Mouse (Mus musculus) MEL (cell line): ENCODE results near the gene Ripply3. TPM values are rescaled to one million over a fixed set of nuclear protein-coding genes. Genes with fewer than 3 reads are reported as not detected.
A peak's percentile ranks its signal among the peaks of the same experiment; 100 is the strongest.

ENCODE experiments used
- DNase-seq: peaks from one replicate; pipeline ENCODE4 v3.0.0; 2011; ENCODE audit warnings: low read depth, low spot score
- H3K27ac ChIP-seq: 2 replicates; pipeline ENCODE4 v1.5.1; 2012; ENCODE audit warnings: low read depth, mild to moderate bottlenecking, control low read depth, low read length, moderate library complexity; ENCODE audit not compliant: control insufficient read depth
- H3K27me3 ChIP-seq, 2 experiments: fragments of 150-350 bp in 1 of 2; sonication (generic) in 1 of 2; 2 replicates each; pipeline ENCODE4 v1.6.1; 2012; ENCODE audit warnings: low read length in 2 of 2, mild to moderate bottlenecking in 2 of 2, improper control_type of control experiment in 1 of 2, moderate library complexity in 1 of 2; ENCODE audit not compliant: insufficient read depth in 2 of 2, control insufficient read depth in 1 of 2
- H3K36me3 ChIP-seq, 2 experiments: 2 replicates each; pipeline ENCODE4 v1.6.1; 2012 to 2014; ENCODE audit warnings: low read length in 2 of 2, improper control_type of control experiment in 1 of 2, inconsistent platforms in 1 of 2, mild to moderate bottlenecking in 1 of 2; ENCODE audit not compliant: insufficient read depth in 2 of 2, control insufficient read depth in 1 of 2
- H3K4me1 ChIP-seq, 2 experiments: fragments of 150-350 bp in 1 of 2; sonication (generic) in 1 of 2; 2 replicates each; pipeline ENCODE4 v1.6.1; 2012; ENCODE audit warnings: low read length in 2 of 2, improper control_type of control experiment in 1 of 2, mild to moderate bottlenecking in 1 of 2; ENCODE audit not compliant: insufficient read depth in 2 of 2, control insufficient read depth in 1 of 2
- H3K4me3 ChIP-seq, 2 experiments: fragments of 150-350 bp in 1 of 2; sonication (generic) in 1 of 2; 2 replicates each; pipeline ENCODE4 v1.5.1; 2012; ENCODE audit warnings: low read depth in 2 of 2, low read length in 2 of 2, mild to moderate bottlenecking in 2 of 2, moderate library complexity in 2 of 2, control low read depth in 1 of 2, improper control_type of control experiment in 1 of 2; ENCODE audit not compliant: control insufficient read depth in 1 of 2, insufficient read depth in 1 of 2
- H3K79me2 ChIP-seq: 2 replicates; pipeline ENCODE4 v1.6.1; 2012; ENCODE audit warnings: mild to moderate bottlenecking, low read length, moderate library complexity; ENCODE audit not compliant: control insufficient read depth, poor library complexity, insufficient read depth
- H3K9ac ChIP-seq: 2 replicates; pipeline ENCODE4 v1.6.1; 2012; ENCODE audit warnings: low read depth, mild to moderate bottlenecking, control low read depth, low read length, moderate library complexity; ENCODE audit not compliant: control insufficient read depth, poor library complexity, severe bottlenecking
- H3K9me3 ChIP-seq: fragments of 150-350 bp; sonication (generic); replicated peaks from 2 replicates; pipeline ENCODE4 v1.6.1; 2012; ENCODE audit warnings: mild to moderate bottlenecking, low read length, improper control_type of control experiment, moderate library complexity; ENCODE audit not compliant: insufficient read depth
- BHLHE40 ChIP-seq: IDR thresholded peaks from 2 replicates; pipeline ENCODE4 v1.6.1; 2012; ENCODE audit warnings: low read depth, mild to moderate bottlenecking, inconsistent platforms, low read length, improper control_type of control experiment, borderline replicate concordance
- CTCF ChIP-seq, 3 experiments: IDR thresholded peaks in 2 of 3; conservative IDR thresholded peaks in 1 of 3; 2 replicates each; pipeline ENCODE4 v1.5.1; 2011 to 2012; ENCODE audit warnings: low read length in 3 of 3, low read depth in 2 of 3, mild to moderate bottlenecking in 2 of 3, improper control_type of control experiment in 1 of 3, inconsistent platforms in 1 of 3, mixed read lengths in 1 of 3, moderate library complexity in 1 of 3; ENCODE audit not compliant: control insufficient read depth in 1 of 3, insufficient read depth in 1 of 3, poor library complexity in 1 of 3, severe bottlenecking in 1 of 3
- E2F4 ChIP-seq: IDR thresholded peaks from 2 replicates; pipeline ENCODE4 v1.6.1; 2011; ENCODE audit warnings: low read depth, low read length, improper control_type of control experiment, borderline replicate concordance
- ELF1 ChIP-seq: IDR thresholded peaks from 2 replicates; pipeline ENCODE4 v1.6.1; 2014; ENCODE audit warnings: low read depth, mild to moderate bottlenecking, inconsistent platforms, low read length, improper control_type of control experiment, moderate library complexity
- GABPA ChIP-seq: IDR thresholded peaks from 2 replicates; pipeline ENCODE4 v1.6.1; 2012; ENCODE audit warnings: low read depth, mild to moderate bottlenecking, inconsistent platforms, low read length, improper control_type of control experiment, moderate library complexity
- GATA1 ChIP-seq: IDR thresholded peaks from 2 replicates; pipeline ENCODE4 v1.6.1; 2011; ENCODE audit warnings: low read depth, low read length, improper control_type of control experiment
- HCFC1 ChIP-seq: IDR thresholded peaks from 2 replicates; pipeline ENCODE4 v1.6.1; 2012; ENCODE audit warnings: low read depth, mild to moderate bottlenecking, inconsistent platforms, low read length, improper control_type of control experiment, moderate library complexity
- JUND ChIP-seq: IDR thresholded peaks from 2 replicates; pipeline ENCODE4 v1.6.1; 2011; ENCODE audit warnings: low read depth, mild to moderate bottlenecking, improper control_type of control experiment, low read length
- MAFK ChIP-seq: IDR thresholded peaks from 2 replicates; pipeline ENCODE4 v1.6.1; 2011; ENCODE audit warnings: low read depth, mild to moderate bottlenecking, low read length, improper control_type of control experiment, borderline replicate concordance
- MEF2A ChIP-seq: IDR thresholded peaks from 2 replicates; pipeline ENCODE4 v1.6.1; 2014; ENCODE audit warnings: low read depth, mild to moderate bottlenecking, inconsistent platforms, low read length, improper control_type of control experiment; ENCODE audit not compliant: poor library complexity, insufficient replicate concordance, severe bottlenecking; ENCODE audit errors: extremely low read depth
- MXI1 ChIP-seq: IDR thresholded peaks from 2 replicates; pipeline ENCODE4 v1.6.1; 2011; ENCODE audit warnings: mild to moderate bottlenecking, low read depth, low read length, improper control_type of control experiment
- MYC ChIP-seq: IDR thresholded peaks from 2 replicates; pipeline ENCODE4 v1.6.1; 2011; ENCODE audit warnings: low read depth, mild to moderate bottlenecking, low read length, improper control_type of control experiment, moderate library complexity
- NELFE ChIP-seq: IDR thresholded peaks from 2 replicates; pipeline ENCODE4 v1.6.1; 2011; ENCODE audit warnings: low read depth, low read length, improper control_type of control experiment
- POLR2A ChIP-seq, 2 experiments: IDR thresholded peaks; 2 replicates each; pipeline ENCODE4 v1.6.1; 2011 to 2012; ENCODE audit warnings: low read length in 2 of 2, mild to moderate bottlenecking in 2 of 2, control low read depth in 1 of 2, improper control_type of control experiment in 1 of 2, low read depth in 1 of 2, moderate library complexity in 1 of 2; ENCODE audit not compliant: control insufficient read depth in 1 of 2, insufficient read depth in 1 of 2, poor library complexity in 1 of 2
- POLR2AphosphoS2 ChIP-seq: IDR thresholded peaks from 2 replicates; pipeline ENCODE4 v1.6.1; 2011; ENCODE audit warnings: low read length, improper control_type of control experiment
- RAD21 ChIP-seq: IDR thresholded peaks from 2 replicates; pipeline ENCODE4 v1.6.1; 2011; ENCODE audit warnings: mild to moderate bottlenecking, low read depth, low read length, improper control_type of control experiment
- RCOR1 ChIP-seq: IDR thresholded peaks from 2 replicates; pipeline ENCODE4 v1.6.1; 2012; ENCODE audit warnings: low read depth, mild to moderate bottlenecking, inconsistent platforms, low read length, improper control_type of control experiment
- SMC3 ChIP-seq: IDR thresholded peaks from 2 replicates; pipeline ENCODE4 v1.6.1; 2011; ENCODE audit warnings: low read depth, low read length, improper control_type of control experiment
- TAL1 ChIP-seq: IDR thresholded peaks from 2 replicates; pipeline ENCODE4 v1.6.1; 2012; ENCODE audit warnings: mild to moderate bottlenecking, inconsistent platforms, low read length, moderate library complexity, mixed read lengths
- UBTF ChIP-seq: IDR thresholded peaks from 2 replicates; pipeline ENCODE4 v1.6.1; 2012; ENCODE audit warnings: low read depth, mild to moderate bottlenecking, inconsistent platforms, low read length, improper control_type of control experiment, moderate library complexity, borderline replicate concordance; ENCODE audit not compliant: insufficient read depth
- USF1 ChIP-seq: IDR thresholded peaks from 2 replicates; pipeline ENCODE4 v1.6.1; 2014; ENCODE audit warnings: low read depth, mild to moderate bottlenecking, inconsistent platforms, low read length, improper control_type of control experiment, moderate library complexity
- ZC3H11A ChIP-seq: IDR thresholded peaks from 2 replicates; pipeline ENCODE4 v1.6.1; 2012; ENCODE audit warnings: low read depth, mild to moderate bottlenecking, inconsistent platforms, low read length, improper control_type of control experiment
- ZNF384 ChIP-seq: IDR thresholded peaks from 2 replicates; pipeline ENCODE4 v1.6.1; 2012; ENCODE audit warnings: low read depth, mild to moderate bottlenecking, inconsistent platforms, low read length, improper control_type of control experiment
- polyA plus RNA-seq, 2 experiments: library from polyadenylated mRNA; stranded (reverse) in 1 of 2; unstranded in 1 of 2; fragments of >175 nt in 1 of 2; fragments of >200 nt in 1 of 2; gene quantifications; 2 replicates each; pipeline versions ENCODE4 v1.2.1 to v1.2.4; 2012; ENCODE audit warnings: low replicate concordance in 2 of 2, low read depth in 1 of 2; ENCODE audit not compliant: insufficient read length in 2 of 2, insufficient read depth in 1 of 2, missing spikeins in 1 of 2
- total RNA-seq: library from RNA; depleted of rRNA; stranded (reverse); fragments of 300-350 nt; gene quantifications from 2 replicates; pipeline ENCODE4 v1.2.3, GENCODE M21; 2012

Gene Ripply3
- total and polyA plus RNA-seq, 3 experiments = 0.18 to 0.35 TPM; not detected in 1

- no peak overlapping the region for H3K4me3 ChIP-seq
- H3K36me3 ChIP-seq = peaks cover 0 to 9% of the 10 kb centered on the region in 2 experiments; a peak in 2 of 4 replicates
- no peak overlapping the region for H3K9ac ChIP-seq
- no peaks in the 10 kb centered on the region for H3K79me2 ChIP-seq
- TF ChIP-seq MYC (no peak), ZNF384 (no peak), JUND (no peak), POLR2AphosphoS2 (no peak), USF1 (no peak), MEF2A (no peak), MXI1 (no peak), HCFC1 (no peak), ZC3H11A (no peak), SMC3 (no peak), UBTF (no peak), TAL1 (no peak), BHLHE40 (no peak), POLR2A (IDR thresholded peaks at IDR 0.05; ENCODE audit: control insufficient read depth in 1 of 2, insufficient read depth in 1 of 2, low read depth in 1 of 2, low read length in 2 of 2, poor library complexity in 1 of 2) (no peak), GABPA (no peak), MAFK (no peak)
- no peaks in the 10 kb centered on the region for H3K9me3 ChIP-seq
- no peak overlapping the region for H3K27ac ChIP-seq
- peak; percentile 44 for DNase-seq
- H3K4me1 ChIP-seq = peaks cover 0 to 15% of the 10 kb centered on the region in 2 experiments; a peak in 2 of 4 replicates
- H3K27me3 ChIP-seq = no peaks in the 10 kb centered on the region
These were observed 34.1 kb downstream of the Ripply3 start for GRCm38 (mm10) chr16:94362174-94362873.

DNA sequence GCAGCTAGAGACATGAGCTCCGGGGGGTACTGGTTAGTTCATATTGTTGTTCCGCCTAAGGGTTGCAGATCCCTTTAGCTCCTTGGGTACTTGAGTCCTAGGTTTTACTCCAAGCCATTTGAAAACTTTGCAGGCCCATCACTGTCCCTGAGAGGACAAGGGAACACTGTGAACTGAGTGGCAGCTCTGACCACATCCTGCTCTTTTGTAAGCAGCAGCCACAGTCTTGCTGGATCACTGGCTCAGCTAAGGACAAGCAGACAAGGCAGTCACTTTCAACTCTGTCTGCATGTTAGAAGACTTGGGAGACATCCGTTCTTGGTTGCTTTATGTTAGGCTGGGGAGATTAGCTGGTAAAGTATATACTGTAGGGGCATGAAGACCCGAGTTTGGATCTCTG lies 35.6 kb downstream of the Ripply3 start:
- H3K4me1 ChIP-seq = peaks cover 0 to 7% of the 10 kb centered on the region in 2 experiments; a peak in 2 of 4 replicates

More for the DNA sequence above, 35.6 kb downstream of the Ripply3 start:
- Histone ChIP-seq H3K9me3 (no peaks in the 10 kb centered on the region), H3K36me3 (peaks cover 0 to 3% of the 10 kb centered on the region in 2 experiments; a peak in 2 of 4 replicates), H3K4me3 (no peak overlapping the region), H3K27ac (no peak overlapping the region), H3K27me3 (no peaks in the 10 kb centered on the region), H3K79me2 (no peaks in the 10 kb centered on the region), H3K9ac (no peak overlapping the region)
- TF ChIP-seq ZNF384 (no peak), RCOR1 (no peak), RAD21 (no peak), E2F4 (no peak), NELFE (no peak), GATA1 (no peak), CTCF (IDR thresholded peaks at IDR 0.05 in 2 of 3, conservative IDR thresholded peaks at IDR 0.05 in 1 of 3; ENCODE audit: control insufficient read depth in 1 of 3, insufficient read depth in 1 of 3, low read depth in 2 of 3, low read length in 3 of 3, poor library complexity in 1 of 3, severe bottlenecking in 1 of 3) (no peak), ELF1 (no peak), UBTF (no peak)
- no peak for DNase-seq
